In the genomic region with DNA sequence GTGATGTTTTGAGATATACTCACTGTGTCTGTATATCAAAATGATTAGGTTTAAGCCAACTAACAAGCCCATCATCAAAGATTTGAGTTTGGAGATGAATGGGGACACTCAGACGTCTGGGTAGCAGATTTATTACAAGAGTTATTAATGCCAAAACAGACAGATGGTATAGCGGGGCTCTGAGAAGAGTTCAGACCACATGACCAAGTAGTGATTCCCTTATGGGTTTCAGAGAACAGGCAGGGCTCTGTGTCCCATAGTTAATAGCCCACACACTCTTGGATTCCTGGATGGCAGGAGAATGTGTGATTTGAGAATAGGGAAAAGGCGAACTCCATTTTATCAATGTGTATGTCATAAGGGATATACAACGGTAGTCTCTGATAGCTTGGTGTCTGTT, we compare ENCODE assay signal across 20 mouse cellular contexts.
DNase-seq lines count a peak whose midpoint lies in the region; ATAC-seq and TF ChIP-seq lines count a peak whose summit lies in the region.
"Had no signal": no experiment of that assay in that cellular context is flagged by ENCODE, and none has a peak within 500 bp of the region (broad histone marks: within the 10 kb centered on the region; RNA-seq: fewer than 3 reads in every experiment).

No protein-coding gene starts in this region.

- no peak overlapping the region for H3K27ac ChIP-seq in hindbrain, embryonic 13.5 days
- H3K27ac ChIP-seq in hindbrain, embryonic 14.5 days, result no peak overlapping the region
- H3K27ac ChIP-seq in midbrain, postnatal 0 days (ENCODE audit: low read depth, low read length), result no peak overlapping the region
- H3K27ac ChIP-seq in midbrain, embryonic 11.5 days (ENCODE audit: low read depth, low read length), result no peak overlapping the region
- H3K27ac ChIP-seq: embryonic facial prominence, embryonic 15.5 days; heart, embryonic 10.5 days; limb, embryonic 12.5 days; liver, embryonic 13.5 days; lung, embryonic 15.5 days; stomach, postnatal 0 days had no signal

- H3K4me2 ChIP-seq in hindbrain, embryonic 13.5 days, result no peak overlapping the region
- H3K4me2 ChIP-seq in hindbrain, embryonic 14.5 days (replicated peaks), result no peak overlapping the region
- H3K4me2 ChIP-seq in midbrain, postnatal 0 days (ENCODE audit: low read depth, low read length, poor library complexity, severe bottlenecking), result no peak overlapping the region
- no peak overlapping the region for H3K4me2 ChIP-seq in midbrain, embryonic 11.5 days
- H3K4me2 ChIP-seq: embryonic facial prominence, embryonic 15.5 days; limb, embryonic 12.5 days; liver, embryonic 13.5 days; lung, embryonic 15.5 days had no signal

- WGBS in hindbrain, embryonic 13.5 days, result 61% methylated on average over 4 of the region's 4 CpGs
- 62% methylated on average over 4 of the region's 4 CpGs for WGBS in hindbrain, embryonic 14.5 days
- whole genome bisulfite sequencing in midbrain, postnatal 0 days, result 72% methylated on average over 4 of the region's 4 CpGs
- 86% methylated on average over 4 of the region's 4 CpGs for WGBS in midbrain, embryonic 11.5 days

- no peak for TF ChIP-seq CTCF in midbrain, postnatal 0 days (IDR thresholded peaks at IDR 0.05)

- H3K9ac ChIP-seq in hindbrain, embryonic 13.5 days, result no peak overlapping the region
- no peak overlapping the region for H3K9ac ChIP-seq in hindbrain, embryonic 14.5 days
- no peak overlapping the region for H3K9ac ChIP-seq in midbrain, postnatal 0 days (replicated peaks; ENCODE audit: low read length, poor library complexity, severe bottlenecking)
- no peak overlapping the region for H3K9ac ChIP-seq in midbrain, embryonic 11.5 days (ENCODE audit: low read length)
- H3K9ac ChIP-seq: embryonic facial prominence, embryonic 15.5 days; limb, embryonic 12.5 days; liver, embryonic 13.5 days; lung, embryonic 15.5 days had no signal

- 0 out of 2 replicates have a peak, but pooled peaks cover 3% of the 10 kb centered on the region for H3K4me1 ChIP-seq in hindbrain, embryonic 13.5 days (replicated peaks)
- H3K4me1 ChIP-seq in hindbrain, embryonic 14.5 days (replicated peaks; ENCODE audit: control insufficient read depth, insufficient read depth, low read length), result no peaks in the 10 kb centered on the region
- H3K4me1 ChIP-seq in midbrain, postnatal 0 days (ENCODE audit: insufficient read depth, low read length), result no peaks in the 10 kb centered on the region
- H3K4me1 ChIP-seq in midbrain, embryonic 11.5 days (ENCODE audit: control insufficient read depth, insufficient read depth, low read length), result no peaks in the 10 kb centered on the region
- H3K4me1 ChIP-seq: embryonic facial prominence, embryonic 15.5 days; heart, embryonic 10.5 days; limb, embryonic 12.5 days; lung, embryonic 15.5 days had no signal

- intact Hi-C loops in left cerebral cortex, postnatal 4 days (cut with DNase I), result no loop called here

- peaks cover 26% of the 10 kb centered on the region for H3K36me3 ChIP-seq in hindbrain, embryonic 13.5 days
- H3K36me3 ChIP-seq in hindbrain, embryonic 14.5 days (replicated peaks; ENCODE audit: control insufficient read depth, insufficient read depth), result peaks cover 46% of the 10 kb centered on the region
- H3K36me3 ChIP-seq in midbrain, postnatal 0 days (ENCODE audit: insufficient read depth, low read length), result peaks cover 10% of the 10 kb centered on the region; the same call in 1 of the 2 replicates
- H3K36me3 ChIP-seq in midbrain, embryonic 11.5 days (ENCODE audit: control insufficient read depth, insufficient read depth, low read length), result peaks cover 4% of the 10 kb centered on the region; the same call in 1 of the 2 replicates

- no peaks in the 10 kb centered on the region for H3K27me3 ChIP-seq in hindbrain, embryonic 13.5 days
- no peaks in the 10 kb centered on the region for H3K27me3 ChIP-seq in hindbrain, embryonic 14.5 days (ENCODE audit: control insufficient read depth, insufficient read depth, low read length)
- no peaks in the 10 kb centered on the region for H3K27me3 ChIP-seq in midbrain, postnatal 0 days (ENCODE audit: insufficient read depth, low read length)
- no peaks in the 10 kb centered on the region for H3K27me3 ChIP-seq in midbrain, embryonic 11.5 days (ENCODE audit: control insufficient read depth, insufficient read depth, low read length)
- H3K27me3 ChIP-seq: embryonic facial prominence, embryonic 15.5 days; limb, embryonic 12.5 days; liver, embryonic 13.5 days; lung, embryonic 15.5 days had no signal

- no peak for DNase-seq in cerebellum, adult 11-12 months
- DNase-seq in hindbrain, embryonic 14.5 days (ENCODE audit: low spot score), result no peak
- DNase-seq in midbrain, postnatal 0 days (ENCODE audit: low spot score), result peak; percentile 29
- no peak for DNase-seq in midbrain, embryonic 11.5 days (ENCODE audit: low spot score, missing footprints)
- no peak for DNase-seq in left cerebral cortex, postnatal 4 days
- no peak for DNase-seq in urinary bladder, postnatal 4 days (ENCODE audit: low spot score in 2 of 2)
- DNase-seq: adrenal gland, adult 2 months; kidney, postnatal 36 days; liver, embryonic 13.5 days; lung, postnatal 4 days; midbrain, embryonic 14.5 days; right cerebral cortex, adult 18-20 months had no signal

- peak; percentile 85 for ATAC-seq in cerebellum, adult (ENCODE audit: insufficient number of reproducible peaks, low FRiP score, low TSS enrichment)
- 0 out of 2 replicates have a peak, but pooled peaks have one; percentile 39 for ATAC-seq in hindbrain, embryonic 13.5 days (ENCODE audit: low FRiP score)
- no peak for ATAC-seq in hindbrain, embryonic 14.5 days (ENCODE audit: low FRiP score)
- no peak; the same call in 1 of the 2 replicates for ATAC-seq in midbrain, postnatal 0 days (ENCODE audit: low FRiP score)
- no peak for ATAC-seq in midbrain, embryonic 11.5 days (ENCODE audit: low FRiP score)
- ATAC-seq: intestine, embryonic 16.5 days had no signal

- no peak overlapping the region for H3K4me3 ChIP-seq in hindbrain, embryonic 13.5 days
- H3K4me3 ChIP-seq in hindbrain, embryonic 14.5 days (replicated peaks; ENCODE audit: low read length), result no peak overlapping the region
- no peak overlapping the region for H3K4me3 ChIP-seq in midbrain, postnatal 0 days (ENCODE audit: low read depth, low read length)
- no peak overlapping the region for H3K4me3 ChIP-seq in midbrain, embryonic 11.5 days (ENCODE audit: low read depth, low read length)
- H3K4me3 ChIP-seq: embryonic facial prominence, embryonic 15.5 days; heart, embryonic 10.5 days; limb, embryonic 12.5 days; liver, embryonic 13.5 days; lung, embryonic 15.5 days had no signal

- no peaks in the 10 kb centered on the region for H3K9me3 ChIP-seq in hindbrain, embryonic 13.5 days
- H3K9me3 ChIP-seq in hindbrain, embryonic 14.5 days (ENCODE audit: control insufficient read depth, low read length), result no peaks in the 10 kb centered on the region
- H3K9me3 ChIP-seq in midbrain, postnatal 0 days (ENCODE audit: low read length), result no peaks in the 10 kb centered on the region
- H3K9me3 ChIP-seq in midbrain, embryonic 11.5 days (ENCODE audit: control insufficient read depth, low read length), result no peaks in the 10 kb centered on the region
- H3K9me3 ChIP-seq: embryonic facial prominence, embryonic 15.5 days; heart, embryonic 10.5 days; limb, embryonic 12.5 days; liver, embryonic 13.5 days; lung, embryonic 15.5 days had no signal

Comparison
In these comparisons a context has a peak if more than half of its experiments do, and no peak if none do; other contexts are left out.
1. ATAC-seq: peak in cerebellum, adult (single experiment) and hindbrain, embryonic 13.5 days (single experiment); none in hindbrain, embryonic 14.5 days (single experiment), midbrain, postnatal 0 days (single experiment) and midbrain, embryonic 11.5 days (single experiment).